Mouse (Mus musculus): ENCODE results near the gene Ugt2a1. TPM values are rescaled to one million over a fixed set of nuclear protein-coding genes. Genes with fewer than 3 reads are reported as not detected.
"Not testable (repeated sequence)": the region's sequence is repeated elsewhere in the genome, so short reads cannot be mapped to it uniquely, and the experiment has no call there.

Ugt2a1 gene
- polyA plus RNA-seq, 1 experiment from 2014 or later, result not detected

DNA sequence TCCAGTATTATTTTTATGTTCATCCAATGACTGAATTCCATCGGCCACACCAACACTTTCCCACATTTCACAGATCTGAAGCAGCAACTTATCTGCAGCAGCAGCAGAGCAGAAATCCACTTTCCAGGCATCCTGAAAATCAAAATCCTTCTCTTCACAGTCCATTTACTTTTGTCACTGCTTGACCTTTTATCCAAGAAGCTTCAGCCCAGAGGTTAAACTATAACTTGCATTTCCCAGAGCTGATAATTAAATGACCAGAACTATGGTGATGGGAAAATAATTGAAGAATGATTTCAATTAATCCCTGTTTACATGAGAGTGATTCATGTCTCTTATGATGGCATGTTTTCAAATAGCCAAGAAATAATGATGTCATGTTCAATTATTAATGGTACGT is 66.6 kb downstream of the Ugt2a1 start, which contains the start of gene Ugt2b38:
TSS of gene Ugt2b38 (minus strand) at position 163 of the 400 bp plus-strand sequence.
- H3K9me3 ChIP-seq (replicated peaks; ENCODE audit: control insufficient read depth, low read length); H3K27ac ChIP-seq (ENCODE audit: low read length); H3K9ac ChIP-seq (ENCODE audit: low read length); H3K27me3 ChIP-seq (ENCODE audit: control insufficient read depth, insufficient read depth, low read length); ATAC-seq (replicated peaks; ENCODE audit: extremely low read depth, insufficient read depth, low FRiP score); H3K4me2 ChIP-seq (ENCODE audit: low read depth, low read length); H3K36me3 ChIP-seq (ENCODE audit: control insufficient read depth, insufficient read depth); H3K4me3 ChIP-seq (ENCODE audit: low read length); H3K4me1 ChIP-seq (ENCODE audit: control insufficient read depth, insufficient read depth, low read length): not testable (repeated sequence)
- 79% methylated on average over 1 of the region's 2 CpGs for WGBS

Other genes with a start within 250 kb of the Ugt2a1 start
- gene Ugt2b37, start 236.1 kb downstream of the Ugt2a1 start, polyA plus RNA-seq (2015; fragmentation: Nextera tagmentation; extraction: Ambion mirVana), result not detected in 2 replicates
- gene Ugt2a3, start 153.7 kb downstream of the Ugt2a1 start, polyA plus RNA-seq (2015; fragmentation: Nextera tagmentation; extraction: Ambion mirVana), result not detected in 2 replicates
- not detected in 2 replicates for gene Ugt2b38, start 66.7 kb downstream of the Ugt2a1 start, polyA plus RNA-seq (2015; fragmentation: Nextera tagmentation; extraction: Ambion mirVana)
- not detected in 2 replicates for gene Ugt2a2, start 8.6 kb downstream of the Ugt2a1 start, polyA plus RNA-seq (2015; fragmentation: Nextera tagmentation; extraction: Ambion mirVana)
- not detected in 2 replicates for gene Gm43638, start 4.1 kb downstream of the Ugt2a1 start, polyA plus RNA-seq (2015; fragmentation: Nextera tagmentation; extraction: Ambion mirVana)
- gene Sult1b1, start 47.3 kb upstream of the Ugt2a1 start, polyA plus RNA-seq (2015; fragmentation: Nextera tagmentation; extraction: Ambion mirVana), result 0.26 TPM in 1 of 2 replicates, not detected in the other
- gene Sult1d1, start 78.2 kb upstream of the Ugt2a1 start, polyA plus RNA-seq (2015; fragmentation: Nextera tagmentation; extraction: Ambion mirVana), result 0.25 TPM in 1 of 2 replicates, not detected in the other
- gene Sult1e1, start 100.7 kb upstream of the Ugt2a1 start, polyA plus RNA-seq (2015; fragmentation: Nextera tagmentation; extraction: Ambion mirVana), result not detected in 2 replicates
- not detected in 2 replicates for gene Csn1s1, start 175.3 kb upstream of the Ugt2a1 start, polyA plus RNA-seq (2015; fragmentation: Nextera tagmentation; extraction: Ambion mirVana)
- 0.11 and 0.75 TPM in 2 replicates for gene Csn2, start 208.8 kb upstream of the Ugt2a1 start, polyA plus RNA-seq (2015; fragmentation: Nextera tagmentation; extraction: Ambion mirVana)

All from heart, embryonic 16.5 days (tissue).